Mouse (Mus musculus): ENCODE measurements around the gene Camk2b.
"Not testable (repeated sequence)": the region's sequence is repeated elsewhere in the genome, so short reads cannot be mapped to it uniquely, and the experiment has no call there.

The Camk2b gene

GRCm38 (mm10) chr11:5949586-5950352, 116.4 kb downstream of the Camk2b start, which contains the start of gene Gck:
Gck (minus strand) TSS chr11:5950081.
- CTCF ChIA-PET = no interaction called here

GRCm38 (mm10) chr11:5948546-5949250, 117.5 kb downstream of the Camk2b start:
- CTCF ChIA-PET = no interaction called here

GRCm38 (mm10) chr11:5947796-5948195, 118.4 kb downstream of the Camk2b start:
- CTCF ChIA-PET = no interaction called here

- CTCF ChIA-PET = no interaction called here
Measured at GRCm38 (mm10) chr11:5945096-5945495, 121.1 kb downstream of the Camk2b start.

- CTCF ChIA-PET = no interaction called here
Measured at GRCm38 (mm10) chr11:5942966-5943365, 123.2 kb downstream of the Camk2b start.

DNA sequence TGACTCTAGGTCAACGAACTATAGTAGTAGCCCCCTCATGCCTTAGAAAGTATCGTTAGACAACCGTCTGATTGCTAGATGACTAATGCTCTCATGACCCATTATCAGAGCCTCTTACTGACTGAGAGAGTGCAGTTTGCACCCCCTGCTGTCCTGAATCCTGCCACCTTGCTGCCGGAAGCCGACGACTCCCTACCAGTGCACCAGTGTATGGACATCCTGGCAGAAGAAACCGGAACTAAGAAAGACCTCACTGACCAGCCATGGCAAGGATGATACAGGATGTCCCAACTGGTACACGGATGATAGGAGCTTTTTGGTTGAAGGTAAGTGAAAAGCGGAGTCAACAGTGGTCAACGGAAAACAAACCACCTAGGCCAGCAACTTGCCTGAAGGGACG, 131.6 kb downstream of the Camk2b start:
- CTCF ChIA-PET = not testable (repeated sequence)

GRCm38 (mm10) chr11:5931947-5932346, 134.2 kb downstream of the Camk2b start:
- CTCF ChIA-PET = not testable (repeated sequence)

- CTCF ChIA-PET = no interaction called here
Measured at GRCm38 (mm10) chr11:5930578-5930977, 135.6 kb downstream of the Camk2b start.

DNA sequence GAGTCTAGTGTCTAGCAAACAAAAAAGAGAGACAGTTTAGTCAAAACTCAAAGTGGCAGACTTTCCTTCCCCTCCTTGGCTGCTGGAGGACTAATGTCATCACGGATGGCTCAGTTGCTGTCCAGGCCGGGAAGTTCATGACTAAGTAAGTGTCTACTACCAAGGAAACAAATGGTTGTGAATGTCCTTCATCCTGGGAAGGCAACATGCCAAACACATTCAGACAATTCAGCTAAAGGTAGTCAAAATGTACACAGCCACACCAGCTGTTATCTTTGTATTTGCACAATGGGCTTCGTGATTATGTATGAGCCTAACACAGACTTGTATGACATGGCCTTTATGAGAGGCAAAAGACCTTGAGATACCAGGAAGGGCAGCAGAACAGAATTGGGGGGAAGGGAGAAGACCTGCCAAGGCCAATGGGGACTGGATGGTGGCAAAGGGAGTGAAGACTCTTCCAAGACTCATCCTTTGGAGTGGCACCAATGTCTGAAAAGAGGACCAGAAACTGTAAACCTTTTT, 139.4 kb downstream of the Camk2b start:
- CTCF ChIA-PET = no interaction called here

- CTCF ChIA-PET = no interaction called here
Measured at GRCm38 (mm10) chr11:5924699-5925098, 141.5 kb downstream of the Camk2b start.

DNA sequence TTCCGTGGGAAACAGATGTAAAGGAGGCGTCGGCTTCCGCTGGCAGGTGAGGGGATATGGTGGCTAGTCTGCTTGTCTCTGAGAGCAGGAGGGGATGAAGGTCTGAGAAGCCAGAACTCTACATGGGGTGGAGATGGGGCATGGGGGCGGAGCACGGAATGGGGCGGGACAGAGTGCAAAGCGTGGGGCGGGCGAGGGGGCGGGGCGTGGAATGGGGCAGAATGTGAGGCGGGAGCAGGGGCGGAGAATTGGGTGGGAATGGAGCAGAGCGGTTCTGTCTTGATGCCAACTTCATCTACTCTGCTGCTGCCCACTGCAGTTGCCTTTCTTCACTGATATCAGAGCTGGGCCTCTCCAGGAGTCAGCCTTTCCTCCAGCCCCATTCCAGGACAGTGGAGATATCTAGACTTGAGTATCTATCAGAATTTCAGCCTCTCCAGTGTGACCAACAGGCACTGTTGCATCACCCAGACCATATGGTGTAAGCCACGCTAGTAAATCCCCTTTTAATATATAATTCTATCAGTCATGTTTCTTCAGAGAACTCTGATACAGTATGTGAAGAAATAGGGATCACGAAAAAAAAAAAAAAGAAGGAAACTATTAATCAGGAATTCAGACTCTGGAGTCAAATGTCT, 145.7 kb downstream of the Camk2b start:
- CTCF ChIA-PET = interaction anchor here (0.7 kb wide), 2 partner anchors 28 to 72 kb away, joined by 3 to 7 read pairs; no protein-coding TSS in a partner anchor
